Mouse (Mus musculus) heart, embryonic 15.5 days (tissue): ENCODE results near the gene AI661453. TPM values are rescaled to one million over a fixed set of nuclear protein-coding genes. Genes with fewer than 3 reads are reported as not detected.
A peak's percentile ranks its signal among the peaks of the same experiment; 100 is the strongest.

ENCODE experiments used
- ATAC-seq: fragments of 200-750 bp; cut with Nextera tagmentation; replicated peaks from 2 replicates; pipeline ENCODE4 v1.8.0; 2017; ENCODE audit warnings: low read depth, moderate TSS enrichment; ENCODE audit not compliant: insufficient number of reproducible peaks, insufficient read depth, low FRiP score
- H3K27ac ChIP-seq: fragments of 300-500 bp; sonication (generic); 2 replicates; pipeline ENCODE4 v1.5.1; 2015; ENCODE audit warnings: mild to moderate bottlenecking, inconsistent platforms
- H3K27me3 ChIP-seq: fragments of 300-500 bp; sonication (generic); 2 replicates; pipeline ENCODE4 v1.6.1; 2015; ENCODE audit warnings: inconsistent platforms
- H3K36me3 ChIP-seq: fragments of 300-500 bp; sonication (generic); 2 replicates; pipeline ENCODE4 v1.6.1; 2015; ENCODE audit warnings: mild to moderate bottlenecking, inconsistent platforms
- H3K4me1 ChIP-seq: fragments of 300-500 bp; sonication (generic); replicated peaks from 2 replicates; pipeline ENCODE4 v1.6.1; 2015; ENCODE audit warnings: inconsistent platforms
- H3K4me2 ChIP-seq: fragments of 300-500 bp; sonication (generic); 2 replicates; pipeline ENCODE4 v1.6.1; 2015; ENCODE audit warnings: inconsistent platforms, mild to moderate bottlenecking, moderate library complexity
- H3K4me3 ChIP-seq: fragments of 300-500 bp; sonication (generic); 2 replicates; pipeline ENCODE4 v1.5.1; 2015; ENCODE audit warnings: mild to moderate bottlenecking, inconsistent platforms
- H3K9ac ChIP-seq: fragments of 300-500 bp; sonication (generic); 2 replicates; pipeline ENCODE4 v1.6.1; 2015; ENCODE audit warnings: mild to moderate bottlenecking, inconsistent platforms
- H3K9me3 ChIP-seq: fragments of 300-500 bp; sonication (generic); replicated peaks from 2 replicates; pipeline ENCODE4 v1.6.1; 2016; ENCODE audit warnings: inconsistent platforms
- WGBS: fragments of 180-500 bp; shearing (Covaris S2); methylation state at CpG from one replicate; pipeline ENCODE4 v1.1.7; 2015; ENCODE audit warnings: mixed read lengths; 5-methylcytosine and 5-hydroxymethylcytosine counted together
- polyA plus RNA-seq: library from polyadenylated mRNA; unstranded; fragments of >200 nt; fragmentation: Nextera tagmentation; extraction: Ambion mirVana; gene quantifications from 2 replicates; pipeline ENCODE4 v1.2.1, GENCODE M21; 2015

The AI661453 gene
- polyA plus RNA-seq, 1 experiment from 2014 or later, result 0.96 TPM

DNA sequence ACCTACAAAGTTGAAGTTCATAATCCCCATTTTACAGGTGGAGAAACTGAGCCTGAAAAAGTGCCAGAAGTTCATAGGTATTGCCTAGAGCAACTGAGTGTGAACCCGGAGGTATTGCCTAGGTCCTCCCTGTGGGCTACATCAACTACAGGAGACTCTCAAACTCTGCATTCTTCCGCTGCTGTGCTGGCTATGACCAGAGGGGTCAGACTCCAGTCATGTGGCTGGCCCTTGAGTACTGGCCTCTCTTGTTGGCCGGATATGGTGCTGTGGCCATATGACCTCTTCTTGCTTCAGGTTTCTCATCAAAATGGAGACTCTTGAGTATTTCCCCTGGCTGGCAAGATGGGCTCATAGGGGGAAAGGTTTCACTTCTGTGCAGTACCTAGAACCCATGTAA is 5.9 kb downstream of the AI661453 start:
- Histone ChIP-seq H3K9ac (no peak overlapping the region), H3K27ac (no peak overlapping the region), H3K27me3 (no peaks in the 10 kb centered on the region), H3K4me2 (no peak overlapping the region), H3K4me1 (peaks cover 75% of the 10 kb centered on the region), H3K36me3 (no peaks in the 10 kb centered on the region), H3K4me3 (no peak overlapping the region), H3K9me3 (no peaks in the 10 kb centered on the region)
- no peak for ATAC-seq
- WGBS, result 75% methylated on average over 3 of the region's 3 CpGs

GRCm38 (mm10) chr17:47444113-47444512 is 7.7 kb downstream of the AI661453 start:
- H3K27ac ChIP-seq, result peak overlapping the region; percentile 54
- H3K9ac ChIP-seq, result peak overlapping the region; percentile 23; the same call in 1 of the 2 replicates

GRCm38 (mm10) chr17:47445518-47445917 is 9.1 kb downstream of the AI661453 start:
- ATAC-seq, result no peak
- Histone ChIP-seq H3K27ac (peak overlapping the region; percentile 74; the same call in 1 of the 2 replicates), H3K4me3 (no peak overlapping the region), H3K36me3 (no peaks in the 10 kb centered on the region), H3K9ac (no peak overlapping the region), H3K4me1 (peaks cover 69% of the 10 kb centered on the region), H3K4me2 (no peak overlapping the region), H3K27me3 (no peaks in the 10 kb centered on the region), H3K9me3 (no peaks in the 10 kb centered on the region)
- 58% methylated on average over 11 of the region's 11 CpGs for WGBS

More at GRCm38 (mm10) chr17:47444113-47444512, 7.7 kb downstream of the AI661453 start:
- no peak for ATAC-seq
- H3K4me1 ChIP-seq, result peaks cover 69% of the 10 kb centered on the region
- H3K27me3 ChIP-seq, result no peaks in the 10 kb centered on the region
- H3K36me3 ChIP-seq, result no peaks in the 10 kb centered on the region
- H3K4me2 ChIP-seq, result no peak overlapping the region
- no peaks in the 10 kb centered on the region for H3K9me3 ChIP-seq
- no peak overlapping the region for H3K4me3 ChIP-seq
- WGBS, result 43% methylated on average over 6 of the region's 6 CpGs

GRCm38 (mm10) chr17:47446025-47446424 is 9.6 kb downstream of the AI661453 start:
- WGBS, result 29% methylated on average over 9 of the region's 9 CpGs
- no peaks in the 10 kb centered on the region for H3K36me3 ChIP-seq
- H3K4me1 ChIP-seq, result peaks cover 70% of the 10 kb centered on the region
- H3K9ac ChIP-seq, result 0 out of 2 replicates have a peak overlapping the region, but pooled peaks have one; percentile 5
- no peak overlapping the region for H3K4me2 ChIP-seq
- H3K27ac ChIP-seq, result peak overlapping the region; percentile 74
- H3K27me3 ChIP-seq, result no peaks in the 10 kb centered on the region
- H3K4me3 ChIP-seq, result no peak overlapping the region
- ATAC-seq, result 0 out of 2 replicates have a peak, but pooled peaks have one; percentile 21
- H3K9me3 ChIP-seq, result no peaks in the 10 kb centered on the region

DNA sequence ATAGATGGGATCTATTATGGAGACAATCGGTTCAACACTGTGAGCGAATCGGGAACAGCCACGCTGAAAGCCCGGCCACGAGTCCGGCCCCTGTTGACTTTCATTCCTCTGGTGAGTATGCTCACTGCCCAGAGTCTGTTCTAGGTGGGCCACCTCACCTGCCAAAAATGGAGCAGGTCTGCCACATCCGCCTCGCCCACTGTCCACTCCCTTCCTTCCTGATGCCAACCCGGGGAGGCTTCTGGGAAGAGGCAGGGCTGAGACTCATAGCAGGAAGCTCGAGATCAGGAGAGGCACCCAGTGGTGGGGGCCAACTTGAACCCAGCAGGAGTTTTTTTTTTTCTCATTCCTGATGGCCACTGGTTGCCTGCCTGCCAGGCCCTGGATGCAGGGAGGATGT is 10.1 kb downstream of the AI661453 start:
- H3K4me2 ChIP-seq, result no peak overlapping the region
- H3K4me1 ChIP-seq, result peaks cover 70% of the 10 kb centered on the region
- H3K27ac ChIP-seq, result peak overlapping the region; percentile 74
- no peak overlapping the region for H3K4me3 ChIP-seq
- no peaks in the 10 kb centered on the region for H3K36me3 ChIP-seq
- no peaks in the 10 kb centered on the region for H3K9me3 ChIP-seq
- no peaks in the 10 kb centered on the region for H3K27me3 ChIP-seq
- no peak for ATAC-seq
- 0 out of 2 replicates have a peak overlapping the region, but pooled peaks have one; percentile 5 for H3K9ac ChIP-seq
- 72% methylated on average over 11 of the region's 11 CpGs for WGBS

GRCm38 (mm10) chr17:47448523-47449372 is 12.3 kb downstream of the AI661453 start:
- H3K9ac ChIP-seq, result no peak overlapping the region
- no peaks in the 10 kb centered on the region for H3K9me3 ChIP-seq
- H3K27me3 ChIP-seq, result no peaks in the 10 kb centered on the region
- no peaks in the 10 kb centered on the region for H3K36me3 ChIP-seq
- ATAC-seq, result no peak
- peak overlapping the region; percentile 84 for H3K27ac ChIP-seq
- H3K4me3 ChIP-seq, result no peak overlapping the region
- H3K4me1 ChIP-seq, result peaks cover 76% of the 10 kb centered on the region
- no peak overlapping the region for H3K4me2 ChIP-seq
- 32% methylated on average over 8 of the region's 8 CpGs for WGBS

DNA sequence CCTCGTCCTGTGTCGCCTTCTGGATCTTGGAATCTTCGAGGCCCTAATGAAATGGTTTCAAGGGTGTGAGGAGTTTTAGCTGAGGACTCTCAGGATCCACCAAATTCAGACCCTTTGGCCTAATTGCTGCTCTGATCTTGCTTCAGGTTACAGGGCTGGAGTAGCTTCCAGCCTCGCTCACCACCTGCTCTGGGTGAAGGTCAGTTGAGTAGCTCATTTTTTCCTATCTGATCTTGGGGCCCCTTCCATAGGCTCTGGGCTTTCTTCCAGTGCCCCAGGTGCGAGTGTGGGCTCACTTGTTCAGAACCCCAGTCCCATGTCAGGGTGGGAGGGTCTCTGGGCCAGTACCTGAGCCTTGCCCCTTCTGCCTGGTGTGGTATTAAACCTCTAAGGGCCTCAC is 13.0 kb downstream of the AI661453 start:
- peak overlapping the region; percentile 84 for H3K27ac ChIP-seq
- peak overlapping the region; percentile 1; the same call in 1 of the 2 replicates for H3K9ac ChIP-seq
- no peaks in the 10 kb centered on the region for H3K27me3 ChIP-seq
- H3K4me2 ChIP-seq, result no peak overlapping the region
- no peaks in the 10 kb centered on the region for H3K36me3 ChIP-seq
- H3K9me3 ChIP-seq, result no peaks in the 10 kb centered on the region
- ATAC-seq, result no peak
- WGBS, result 68% methylated on average over 5 of the region's 5 CpGs
- H3K4me3 ChIP-seq, result no peak overlapping the region
- peaks cover 73% of the 10 kb centered on the region for H3K4me1 ChIP-seq

DNA sequence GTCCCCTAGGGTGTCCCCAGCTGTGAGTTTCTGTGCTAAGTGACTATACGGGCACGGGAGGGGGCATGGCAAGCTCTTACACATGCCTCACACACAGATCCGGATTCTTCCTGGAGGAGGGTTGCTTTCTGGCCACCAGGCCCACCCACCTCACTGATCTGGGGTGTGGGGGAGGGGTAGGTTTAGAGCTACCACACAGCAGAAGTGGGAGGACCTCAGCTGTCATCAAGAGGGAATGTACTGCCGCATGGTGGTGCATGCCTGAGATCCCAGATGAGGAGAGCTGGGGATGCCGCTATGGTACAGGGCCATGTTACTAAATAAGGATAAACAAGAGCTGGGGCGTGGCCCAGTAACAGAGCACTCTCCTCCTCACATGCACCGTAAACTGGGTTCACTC is 13.8 kb downstream of the AI661453 start:
- ATAC-seq, result peak; percentile 80
- H3K27ac ChIP-seq, result peak overlapping the region; percentile 84
- H3K36me3 ChIP-seq, result no peaks in the 10 kb centered on the region
- H3K4me2 ChIP-seq, result no peak overlapping the region
- H3K27me3 ChIP-seq, result no peaks in the 10 kb centered on the region
- H3K9me3 ChIP-seq, result no peaks in the 10 kb centered on the region
- 28% methylated on average over 7 of the region's 7 CpGs for WGBS
- peaks cover 78% of the 10 kb centered on the region for H3K4me1 ChIP-seq
- no peak overlapping the region for H3K9ac ChIP-seq
- no peak overlapping the region for H3K4me3 ChIP-seq

GRCm38 (mm10) chr17:47450880-47451565 is 14.6 kb downstream of the AI661453 start:
- H3K4me1 ChIP-seq, result peaks cover 71% of the 10 kb centered on the region
- H3K9ac ChIP-seq, result no peak overlapping the region
- H3K9me3 ChIP-seq, result no peaks in the 10 kb centered on the region

GRCm38 (mm10) chr17:47452886-47453285 is 16.5 kb downstream of the AI661453 start:
- no peak for ATAC-seq
- H3K27me3 ChIP-seq, result no peaks in the 10 kb centered on the region
- no peaks in the 10 kb centered on the region for H3K9me3 ChIP-seq
- H3K27ac ChIP-seq, result peak overlapping the region; percentile 48
- H3K4me1 ChIP-seq, result peaks cover 59% of the 10 kb centered on the region
- H3K36me3 ChIP-seq, result no peaks in the 10 kb centered on the region
- H3K4me2 ChIP-seq, result no peak overlapping the region
- 36% methylated on average over 7 of the region's 7 CpGs for WGBS
- no peak overlapping the region for H3K9ac ChIP-seq
- H3K4me3 ChIP-seq, result no peak overlapping the region

More at GRCm38 (mm10) chr17:47450880-47451565, 14.6 kb downstream of the AI661453 start:
- Histone ChIP-seq H3K4me2 (no peak overlapping the region), H3K36me3 (no peaks in the 10 kb centered on the region), H3K4me3 (no peak overlapping the region), H3K27ac (peak overlapping the region; percentile 84), H3K27me3 (no peaks in the 10 kb centered on the region)
- no peak for ATAC-seq
- WGBS, result 61% methylated on average over 12 of the region's 12 CpGs

- Histone ChIP-seq H3K9ac (no peak overlapping the region), H3K4me2 (no peak overlapping the region), H3K36me3 (no peaks in the 10 kb centered on the region), H3K4me1 (peaks cover 49% of the 10 kb centered on the region), H3K27me3 (no peaks in the 10 kb centered on the region), H3K27ac (peak overlapping the region; percentile 41), H3K9me3 (no peaks in the 10 kb centered on the region), H3K4me3 (no peak overlapping the region)
- 37% methylated on average over 8 of the region's 8 CpGs for WGBS
- ATAC-seq, result no peak; the same call in 1 of the 2 replicates
Measured at GRCm38 (mm10) chr17:47454675-47455074, 18.3 kb downstream of the AI661453 start.
